Comparison of ENCODE assay signal across 8 mouse cellular contexts in the genomic region with DNA sequence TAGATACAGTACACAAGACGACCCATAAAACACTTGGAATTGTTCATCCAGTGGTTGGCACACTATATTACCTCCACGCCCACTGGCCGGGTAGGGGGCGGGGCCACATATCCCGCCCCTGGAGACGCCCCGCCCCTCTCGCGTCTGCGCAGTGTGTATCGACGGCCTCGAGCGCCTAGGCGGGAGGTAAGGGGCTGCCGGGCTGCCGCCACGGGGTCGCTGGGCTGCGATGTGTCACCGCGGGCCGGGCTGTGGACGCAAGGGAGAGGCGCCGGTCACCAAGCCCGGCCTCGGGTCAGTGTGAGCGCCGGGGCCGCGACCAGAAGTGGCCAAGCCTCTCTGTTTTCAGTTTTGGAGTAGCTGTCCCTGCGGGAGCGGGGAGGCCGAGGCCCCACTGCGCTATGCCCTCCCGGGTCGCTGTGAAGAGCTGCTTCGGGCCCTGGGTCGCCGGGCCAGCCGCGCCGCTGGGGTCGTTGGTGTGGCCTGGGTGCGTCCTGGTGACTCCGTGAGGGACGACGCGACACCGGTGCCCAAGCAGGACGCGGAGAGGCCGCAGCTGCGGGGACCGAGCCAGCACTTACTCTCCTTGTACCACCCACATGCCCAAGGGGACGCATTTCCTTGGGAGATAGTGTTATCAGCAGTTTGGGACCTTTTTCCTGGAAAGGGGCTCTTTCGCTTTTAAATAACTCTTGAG. TPM values are rescaled to one million over a fixed set of nuclear protein-coding genes. Genes with fewer than 3 reads are reported as not detected.
DNase-seq lines count a peak whose midpoint lies in the region; ATAC-seq lines count a peak whose summit lies in the region.

Gene Stx17, plus strand, starts transcription at position 143 of the 697 bp plus-strand sequence.

- peak within 1 kb of the TSS; percentile 83 for H3K4me2 ChIP-seq in hindbrain, embryonic 13.5 days

- H3K9ac ChIP-seq in hindbrain, embryonic 13.5 days = peak within 1 kb of the TSS; percentile 89

- H3K36me3 ChIP-seq in hindbrain, embryonic 13.5 days = no peaks in the 10 kb centered on the region

- H3K4me3 ChIP-seq in hindbrain, embryonic 13.5 days = peak within 1 kb of the TSS; percentile 80

- ATAC-seq in hindbrain, embryonic 13.5 days (ENCODE audit: low FRiP score) = peak; percentile 99

- H3K27ac ChIP-seq in hindbrain, embryonic 13.5 days = no peak within 1 kb of the TSS

- under 1% methylated on average over 55 of the region's 58 CpGs for WGBS in hindbrain, embryonic 13.5 days

- 0 out of 2 replicates have a peak, but pooled peaks cover 5% of the 10 kb centered on the region for H3K27me3 ChIP-seq in hindbrain, embryonic 13.5 days

- H3K9me3 ChIP-seq in hindbrain, embryonic 13.5 days = no peaks in the 10 kb centered on the region

- DNase-seq in R1 (ENCODE audit: low read depth, low spot score) = peak; percentile 87
- DNase-seq in cerebellum, postnatal 14 days = peak; percentile 86 to 87
- DNase-seq in frontal cortex, postnatal 14 days (ENCODE audit: low spot score in 2 of 2) = peak; percentile 63 to 71
- peak; percentile 72 to 73 for DNase-seq in layer of hippocampus, postnatal 25 days (ENCODE audit: extremely low spot score in 1 of 2, low spot score in 1 of 2)
- DNase-seq in lung, postnatal 14 days = peak; percentile 88
- peak; percentile 87 for DNase-seq in ovary, postnatal 36 days (ENCODE audit: low spot score)
- DNase-seq in thymus, postnatal 14 days = peak; percentile 89

- peaks cover 10% of the 10 kb centered on the region for H3K4me1 ChIP-seq in hindbrain, embryonic 13.5 days (replicated peaks)

RNA-seq across cellular contexts. Expression of gene Stx17, which starts in this region (rescaled TPM):
- 23.3 and 23.9 TPM in 2 replicates for polyA plus RNA-seq in hindbrain, embryonic 13.5 days (2015; fragmentation: Nextera tagmentation; extraction: Ambion mirVana)
- total RNA-seq in layer of hippocampus, postnatal 25 days (2021) = 10 to 100 TPM; 18.8 to 23.1 TPM
